Mouse (Mus musculus): ENCODE data around the gene D5Ertd579e. TPM values are rescaled to one million over a fixed set of nuclear protein-coding genes. Genes with fewer than 3 reads are reported as not detected.

The D5Ertd579e gene
- total and polyA plus RNA-seq, 3 experiments: 13.7 to 29.4 (median 22.9) TPM

DNA sequence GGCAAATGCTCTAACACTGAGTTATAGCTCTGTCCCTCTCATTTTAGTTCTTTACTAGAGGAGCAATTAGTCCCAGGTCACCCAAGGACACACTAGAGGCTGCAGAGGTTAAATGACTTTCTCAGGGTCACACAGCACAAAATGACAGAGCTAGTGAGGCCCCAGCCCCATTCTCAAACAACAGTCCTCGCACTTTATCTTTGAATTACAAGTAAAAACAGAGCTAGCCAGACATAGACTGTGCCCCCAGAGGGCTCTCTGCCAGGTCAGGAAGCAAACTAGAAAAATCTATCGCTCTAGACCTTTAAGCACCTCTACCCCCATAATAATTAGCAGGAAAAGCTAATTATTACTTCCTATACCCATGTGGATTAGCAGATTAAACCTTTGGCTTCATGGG lies 128.2 kb downstream of the D5Ertd579e start:
- in situ Hi-C loops (cut with MboI; ENCODE audit: low pct_ligation_motif_present, low pct_unique_long_range_greater_than_20kb, low sequenced_read_pairs): no loop called here

DNA sequence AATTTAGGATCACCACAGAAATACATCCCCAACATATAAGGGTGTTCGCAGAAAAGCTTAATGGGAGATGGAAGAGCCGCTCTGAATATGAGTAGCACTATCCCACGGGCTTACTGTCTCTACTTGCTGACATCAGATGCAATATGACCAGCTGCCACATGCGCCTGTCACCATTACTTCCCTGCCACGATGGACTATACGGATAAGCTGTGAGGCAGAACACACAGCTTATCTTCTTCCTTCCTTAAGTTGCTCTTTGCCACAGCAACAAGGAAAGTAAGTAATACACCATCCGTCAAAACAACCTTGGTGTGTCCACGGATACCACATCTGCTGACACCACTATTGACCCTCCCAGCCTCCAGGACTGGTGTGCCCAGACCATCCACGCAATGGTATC lies 131.3 kb downstream of the D5Ertd579e start:
- H3K4me3 ChIP-seq (replicated peaks in 1 of 3; ENCODE audit: low read depth in 2 of 3, low read length in 2 of 3, poor library complexity in 1 of 3): no peak overlapping the region
- H3K9ac ChIP-seq (ENCODE audit: insufficient read depth, low read depth): no peak overlapping the region
- no peak for TF ChIP-seq MYC (IDR thresholded peaks at IDR 0.05; ENCODE audit: low read depth, low read length)
- TF ChIP-seq POLR2A (IDR thresholded peaks at IDR 0.05; ENCODE audit: low read depth, low read length): no peak
- no peak for TF ChIP-seq ELF1 (IDR thresholded peaks at IDR 0.05; ENCODE audit: low read depth, low read length)
- no peak for TF ChIP-seq RCOR1 (conservative IDR thresholded peaks at IDR 0.05; ENCODE audit: low read depth, low read length)
- TF ChIP-seq ETS1 (conservative IDR thresholded peaks at IDR 0.05; ENCODE audit: low read depth, low read length): no peak
- H3K27ac ChIP-seq (ENCODE audit: insufficient read depth, low read depth): no peak overlapping the region
- H3K9me3 ChIP-seq (replicated peaks; ENCODE audit: low read length): no peaks in the 10 kb centered on the region
- peaks cover 15% of the 10 kb centered on the region for H3K79me2 ChIP-seq (replicated peaks; ENCODE audit: control insufficient read depth, extremely low read depth, insufficient read depth, poor library complexity, severe bottlenecking)
- DNase-seq (ENCODE audit: extremely low read depth): no peak
- dilution Hi-C loops (cut with MboI; ENCODE audit: extremely low pct_ligation_motif_present, extremely low pct_unique_long_range_greater_than_20kb, low sequenced_read_pairs): no loop called here
- H3K4me1 ChIP-seq (ENCODE audit: control insufficient read depth in 1 of 2, insufficient read depth in 2 of 2): peaks cover 37 to 82% of the 10 kb centered on the region in 2 experiments
- peaks cover 3 to 40% of the 10 kb centered on the region in 2 experiments for H3K36me3 ChIP-seq (replicated peaks in 1 of 2; ENCODE audit: control insufficient read depth in 1 of 2, insufficient read depth in 1 of 2, low read length in 1 of 2)
- no peaks in the 10 kb centered on the region for H3K27me3 ChIP-seq (replicated peaks)
- no peak overlapping the region for H3K4me2 ChIP-seq (ENCODE audit: insufficient read depth, low read depth, poor library complexity, severe bottlenecking)
- in situ Hi-C loops (cut with MboI; ENCODE audit: low pct_ligation_motif_present, low pct_unique_long_range_greater_than_20kb, low sequenced_read_pairs): no loop called here

More for the DNA sequence above, 128.2 kb downstream of the D5Ertd579e start:
- Histone ChIP-seq H3K4me3 (replicated peaks in 1 of 3; ENCODE audit: low read depth in 2 of 3, low read length in 2 of 3, poor library complexity in 1 of 3) (no peak overlapping the region), H3K27ac (ENCODE audit: insufficient read depth, low read depth) (no peak overlapping the region), H3K36me3 (replicated peaks in 1 of 2; ENCODE audit: control insufficient read depth in 1 of 2, insufficient read depth in 1 of 2, low read length in 1 of 2) (peaks cover 28 to 62% of the 10 kb centered on the region in 2 experiments), H3K79me2 (replicated peaks; ENCODE audit: control insufficient read depth, extremely low read depth, insufficient read depth, poor library complexity, severe bottlenecking) (peaks cover 18% of the 10 kb centered on the region), H3K9me3 (replicated peaks; ENCODE audit: low read length) (peaks cover 14% of the 10 kb centered on the region), H3K9ac (ENCODE audit: insufficient read depth, low read depth) (no peak overlapping the region), H3K27me3 (replicated peaks) (no peaks in the 10 kb centered on the region), H3K4me2 (ENCODE audit: insufficient read depth, low read depth, poor library complexity, severe bottlenecking) (no peak overlapping the region), H3K4me1 (ENCODE audit: control insufficient read depth in 1 of 2, insufficient read depth in 2 of 2) (peaks cover 25 to 70% of the 10 kb centered on the region in 2 experiments)
- TF ChIP-seq KAT2A (IDR thresholded peaks at IDR 0.05; ENCODE audit: insufficient replicate concordance, low read length) (no peak), POLR2AphosphoS2 (IDR thresholded peaks at IDR 0.05; ENCODE audit: low read depth, low read length) (no peak), GABPA (IDR thresholded peaks at IDR 0.05; ENCODE audit: insufficient replicate concordance, low read depth, low read length) (no peak), NELFE (IDR thresholded peaks at IDR 0.05; ENCODE audit: low read depth, low read length) (no peak), TBP (conservative IDR thresholded peaks at IDR 0.05; ENCODE audit: low read depth, low read length) (no peak), ZKSCAN1 (IDR thresholded peaks at IDR 0.05; ENCODE audit: borderline replicate concordance, low read depth, low read length) (no peak), SIN3A (IDR thresholded peaks at IDR 0.05; ENCODE audit: low read length) (no peak), CHD1 (IDR thresholded peaks at IDR 0.05; ENCODE audit: low read depth, low read length) (no peak), CTCF (conservative IDR thresholded peaks at IDR 0.05 in 1 of 2, IDR thresholded peaks at IDR 0.05 in 1 of 2; ENCODE audit: low read depth in 2 of 2, low read length in 2 of 2) (no peak), JUN (IDR thresholded peaks at IDR 0.05; ENCODE audit: insufficient read depth, low read depth, low read length) (no peak), SMC3 (IDR thresholded peaks at IDR 0.05; ENCODE audit: low read depth, low read length) (no peak), E2F4 (IDR thresholded peaks at IDR 0.05; ENCODE audit: insufficient replicate concordance, low read depth, low read length) (no peak), USF2 (conservative IDR thresholded peaks at IDR 0.05; ENCODE audit: low read depth, low read length) (no peak)
- no peak for DNase-seq (ENCODE audit: extremely low read depth)
- dilution Hi-C loops (cut with MboI; ENCODE audit: extremely low pct_ligation_motif_present, extremely low pct_unique_long_range_greater_than_20kb, low sequenced_read_pairs): no loop called here

All from CH12.LX (cell line).